ENCODE assay signal across 8 mouse cellular contexts in the genomic region with DNA sequence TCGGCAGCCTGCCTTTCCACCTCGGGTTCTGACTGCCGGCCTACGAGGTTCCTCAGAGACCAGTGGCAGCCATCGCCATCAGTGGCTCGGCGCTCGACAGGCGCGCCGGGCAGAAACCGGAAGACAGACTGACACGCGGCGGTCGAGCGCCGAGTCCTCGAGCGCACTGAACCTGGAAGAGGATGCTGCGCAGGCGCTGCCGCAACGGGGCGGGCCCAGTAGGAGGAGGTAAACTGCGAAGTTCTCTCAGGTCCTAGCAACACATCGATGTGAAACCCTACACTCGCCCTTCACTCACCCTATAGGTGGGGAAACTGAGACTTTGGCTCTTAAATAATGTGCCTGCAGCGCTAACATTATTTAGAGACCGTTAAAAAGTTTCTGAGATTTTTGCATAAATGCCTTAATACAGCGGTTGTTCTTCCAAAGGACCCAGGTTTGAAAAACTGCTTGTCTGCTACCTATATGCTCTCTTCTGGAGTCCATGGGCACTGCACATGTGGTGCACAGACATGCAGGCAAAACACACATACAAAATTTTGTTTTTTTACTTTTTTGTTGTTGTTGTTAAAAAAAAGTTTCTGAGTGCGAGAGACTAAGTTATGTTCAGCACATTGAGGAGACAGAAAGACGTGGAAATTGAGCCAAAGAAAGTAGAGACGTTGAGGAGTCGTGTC. TPM values are rescaled to one million over a fixed set of nuclear protein-coding genes. Genes with fewer than 3 reads are reported as not detected.
A peak's percentile ranks its signal among the peaks of the same experiment; 100 is the strongest.
DNase-seq lines count a peak whose midpoint lies in the region; ATAC-seq and TF ChIP-seq lines count a peak whose summit lies in the region.

TSS of gene Rbsn (minus strand) at position 153 of the 677 bp plus-strand sequence.

- no peaks in the 10 kb centered on the region for H3K27me3 ChIP-seq in hindbrain, postnatal 0 days (ENCODE audit: insufficient read depth, low read length)

- peak; percentile 98 for DNase-seq in ZHBTc4 (ENCODE audit: low read depth, low spot score)
- peak; percentile 96 for DNase-seq in gastrocnemius, adult 2 months
- peak; percentile 96 for DNase-seq in hindbrain, postnatal 0 days (ENCODE audit: low spot score)
- peak; percentile 90 to 92 for DNase-seq in left cerebral cortex, adult 2 months (ENCODE audit: extremely low spot score in 1 of 2, low spot score in 2 of 2)
- DNase-seq in right cerebral cortex, adult 2 months (ENCODE audit: low spot score in 2 of 2) = peak; percentile 91 to 95
- peak; percentile 90 for DNase-seq in urinary bladder, postnatal 25 days (ENCODE audit: low spot score)

- peaks cover 8% of the 10 kb centered on the region; the same call in 1 of the 2 replicates for H3K36me3 ChIP-seq in hindbrain, postnatal 0 days (ENCODE audit: insufficient read depth, low read length)

- peak within 1 kb of the TSS; percentile 84 for H3K4me3 ChIP-seq in gastrocnemius, adult 2 months
- H3K4me3 ChIP-seq in hindbrain, postnatal 0 days (ENCODE audit: low read length) = peak within 1 kb of the TSS; percentile 78
- peak within 1 kb of the TSS; percentile 86 for H3K4me3 ChIP-seq in left cerebral cortex, adult 2 months

- H3K4me2 ChIP-seq in hindbrain, postnatal 0 days (ENCODE audit: low read depth, low read length) = peak within 1 kb of the TSS; percentile 97

- H3K9ac ChIP-seq in hindbrain, postnatal 0 days (replicated peaks; ENCODE audit: low read length) = peak within 1 kb of the TSS; percentile 93

- intact Hi-C loops in gastrocnemius, adult 2 months (cut with DNase I) = no loop called here
- intact Hi-C loops in left cerebral cortex, adult 2 months (cut with DNase I) = loop anchor here (5.0 kb wide), 1 partner anchor 527 kb away; no protein-coding TSS in a partner anchor

- H3K27ac ChIP-seq in gastrocnemius, adult 2 months = peak within 1 kb of the TSS; percentile 91
- H3K27ac ChIP-seq in hindbrain, postnatal 0 days = peak within 1 kb of the TSS; percentile 78
- H3K27ac ChIP-seq in left cerebral cortex, adult 2 months = peak within 1 kb of the TSS; percentile 89

- ATAC-seq in common myeloid progenitor, adult 5-6 weeks (replicated peaks; ENCODE audit: low read depth, poor library complexity, severe bottlenecking) = peak; percentile 98
- ATAC-seq in hindbrain, postnatal 0 days = peak; percentile 97
- ATAC-seq in megakaryocyte, adult 5-6 weeks (ENCODE audit: poor library complexity, severe bottlenecking) = peak; percentile 99

- peaks cover 7% of the 10 kb centered on the region for H3K4me1 ChIP-seq in hindbrain, postnatal 0 days (ENCODE audit: insufficient read depth, low read length)

- WGBS in hindbrain, postnatal 0 days = 10% methylated on average over 35 of the region's 35 CpGs

- peak; percentile 14; the same call in 1 of the 2 replicates for TF ChIP-seq CTCF in gastrocnemius, adult 2 months (IDR thresholded peaks at IDR 0.05)
- TF ChIP-seq CTCF in hindbrain, postnatal 0 days (IDR thresholded peaks at IDR 0.05; ENCODE audit: low read depth) = peak; percentile 42; the same call in 1 of the 2 replicates
- TF ChIP-seq CTCF in left cerebral cortex, adult 2 months (IDR thresholded peaks at IDR 0.05) = peak; percentile 26

- H3K9me3 ChIP-seq in hindbrain, postnatal 0 days (ENCODE audit: low read length) = no peaks in the 10 kb centered on the region

RNA-seq across cellular contexts. Expression of gene Rbsn, which starts in this region (rescaled TPM):
- total RNA-seq in common myeloid progenitor, adult 5-6 weeks (2017) = 17.9 and 18.5 TPM in 2 replicates
- total RNA-seq in gastrocnemius, adult 2 months (2021) = 10 to 100 TPM; 13.6 to 14.9 TPM
- total RNA-seq in hindbrain, postnatal 0 days (2014; rRNA removed) = 23.4 and 29.0 TPM in 2 replicates
- 33.8 and 36.0 TPM in 2 replicates for polyA plus RNA-seq in hindbrain, postnatal 0 days (2015; fragmentation: Nextera tagmentation; extraction: Ambion mirVana)
- 10 to 100 TPM; 43.8 to 47.1 TPM for total RNA-seq in left cerebral cortex, adult 2 months (2021)
- total RNA-seq in megakaryocyte, adult 5-6 weeks (2015) = 9.5 and 9.6 TPM in 2 replicates
- 18.4 and 22.7 TPM in 2 replicates for total RNA-seq in megakaryocyte, adult 5-6 weeks (2017)

Comparison
In these comparisons a context has a peak if more than half of its experiments do, and no peak if none do; other contexts are left out.
1. Peak in every context shown above with its lines: DNase-seq, ATAC-seq, H3K4me3 ChIP-seq and H3K27ac ChIP-seq.